Mouse (Mus musculus) heart, adult 9 months (tissue): ENCODE data around the gene Lrmda.

ENCODE experiments used
- DNase-seq, 2 experiments: peaks; one replicate each; pipeline ENCODE4 v3.0.0; 2022; ENCODE audit warnings: low spot score in 2 of 2

The Lrmda gene

DNA sequence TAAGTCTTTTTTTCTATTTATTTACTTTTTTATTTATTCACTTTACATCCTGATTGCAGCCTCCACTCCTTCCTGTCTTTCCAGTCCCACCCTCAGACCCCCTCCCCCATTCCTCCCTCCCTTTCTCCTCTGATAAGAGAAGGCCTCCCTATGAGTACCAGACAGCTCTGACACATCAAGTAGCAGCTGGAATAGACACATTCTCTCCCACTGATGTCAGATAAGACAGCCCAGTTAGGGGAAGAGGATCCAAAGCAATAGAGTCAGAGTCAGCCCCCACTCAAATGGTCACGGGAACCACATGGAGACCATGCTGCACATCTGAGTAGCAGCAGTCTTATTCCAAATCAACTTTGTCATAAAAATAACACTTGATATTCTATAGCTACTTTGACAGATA, 700.5 kb downstream of the Lrmda start:
- DNase-seq, result no peak

DNA sequence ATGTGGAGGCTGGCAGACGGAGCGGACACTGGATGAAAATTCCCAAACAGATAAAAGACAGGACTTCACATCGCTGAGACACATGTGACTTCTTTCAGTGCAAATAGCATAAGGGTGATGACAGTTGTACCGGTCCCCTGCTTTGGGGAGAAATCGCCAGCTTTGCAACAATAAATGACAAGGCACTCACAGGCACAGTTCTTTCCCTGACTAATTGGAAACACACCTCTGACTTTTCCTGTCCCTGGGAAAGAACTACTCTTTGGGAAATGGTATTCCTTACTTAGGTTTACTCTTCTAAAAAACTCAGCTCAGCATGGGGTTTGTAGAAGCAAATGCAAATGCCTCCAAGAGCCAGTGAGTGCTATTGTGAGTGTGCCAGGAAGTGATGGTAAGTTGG, 702.3 kb downstream of the Lrmda start:
- DNase-seq, result no peak

DNA sequence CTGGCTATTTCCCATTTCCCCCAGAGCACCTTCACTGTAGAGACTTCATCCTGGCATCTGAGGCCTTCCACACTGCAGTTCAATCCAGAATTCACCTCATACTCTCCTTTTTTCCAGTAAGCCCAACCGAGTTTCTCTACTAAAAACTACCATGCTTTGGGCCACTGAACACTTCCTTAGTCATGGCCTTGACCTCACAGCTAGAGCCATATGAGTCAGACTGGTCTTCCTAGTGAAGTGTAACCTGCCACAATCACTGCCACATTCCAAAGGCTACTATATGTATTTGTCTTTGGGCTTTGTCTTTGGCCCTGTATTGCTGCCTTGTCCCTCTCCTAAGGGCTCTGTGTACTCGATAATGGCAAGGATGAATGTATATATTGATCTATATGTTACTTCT, 708.0 kb downstream of the Lrmda start:
- no peak for DNase-seq

DNA sequence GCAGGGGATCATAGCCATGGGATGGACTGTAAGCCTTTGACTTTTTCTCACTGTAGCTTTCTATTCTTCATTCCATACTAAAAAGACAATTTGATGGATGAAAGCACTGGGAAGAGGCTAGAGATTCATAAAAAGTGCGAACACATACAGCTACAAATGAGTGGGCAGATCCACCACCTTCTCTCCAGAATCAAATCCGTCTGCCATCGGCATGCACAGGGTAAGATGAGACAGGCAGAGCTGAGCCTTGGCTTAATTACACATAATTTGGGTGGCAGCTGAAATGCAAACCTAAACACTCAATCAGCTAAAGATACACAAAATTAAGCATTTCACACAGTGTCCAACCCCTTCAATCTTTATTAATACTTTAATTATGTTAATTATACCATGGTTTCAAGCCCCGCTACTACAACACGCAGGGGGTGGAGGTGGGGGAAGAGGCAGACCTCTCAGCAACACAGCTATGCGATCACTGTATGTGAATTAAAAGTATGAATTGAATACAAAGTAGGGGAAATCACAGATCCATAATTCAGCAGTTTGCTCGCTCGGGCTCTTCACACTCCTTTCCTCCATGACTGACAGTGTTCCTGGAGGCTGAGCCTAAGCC, 709.2 kb downstream of the Lrmda start:
- DNase-seq, result no peak

DNA sequence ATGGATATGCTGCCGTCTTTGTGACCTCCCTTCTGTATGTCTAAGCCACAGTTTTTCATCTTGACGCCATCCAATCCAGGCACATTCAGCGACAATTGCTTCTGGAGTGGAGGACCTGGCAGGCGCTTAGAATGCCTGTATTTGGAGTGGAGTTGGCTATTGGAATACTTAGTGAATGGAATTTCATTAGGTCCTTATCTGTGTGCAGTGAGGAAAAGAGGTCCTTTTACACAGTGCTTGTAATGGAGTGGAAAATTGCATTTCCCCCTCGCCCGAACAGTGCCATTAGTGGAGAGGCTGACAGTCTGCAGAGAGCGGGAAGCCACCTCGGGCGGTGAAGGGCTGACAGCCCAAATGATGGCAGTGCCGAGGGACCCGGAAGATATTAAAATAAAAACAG, 719.1 kb downstream of the Lrmda start:
- no peak for DNase-seq

DNA sequence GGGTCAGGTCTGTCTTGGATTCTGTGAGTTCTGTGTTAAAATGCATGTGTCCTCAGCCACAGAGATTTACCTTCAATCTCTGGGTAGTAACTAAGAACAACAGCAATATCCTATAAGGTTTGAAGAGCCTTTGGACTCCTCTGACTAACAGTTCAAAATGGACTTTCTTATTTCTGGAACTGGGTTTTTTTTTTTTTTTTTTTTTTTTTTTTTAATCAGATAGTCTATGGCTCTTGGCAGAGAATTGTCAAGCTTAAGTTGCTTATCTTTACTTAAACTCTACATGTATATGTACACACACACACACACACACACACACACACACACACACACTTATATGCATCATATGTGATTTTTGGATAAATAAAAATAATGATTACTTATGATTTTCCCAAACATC, 723.0 kb downstream of the Lrmda start:
- DNase-seq, result no peak

DNA sequence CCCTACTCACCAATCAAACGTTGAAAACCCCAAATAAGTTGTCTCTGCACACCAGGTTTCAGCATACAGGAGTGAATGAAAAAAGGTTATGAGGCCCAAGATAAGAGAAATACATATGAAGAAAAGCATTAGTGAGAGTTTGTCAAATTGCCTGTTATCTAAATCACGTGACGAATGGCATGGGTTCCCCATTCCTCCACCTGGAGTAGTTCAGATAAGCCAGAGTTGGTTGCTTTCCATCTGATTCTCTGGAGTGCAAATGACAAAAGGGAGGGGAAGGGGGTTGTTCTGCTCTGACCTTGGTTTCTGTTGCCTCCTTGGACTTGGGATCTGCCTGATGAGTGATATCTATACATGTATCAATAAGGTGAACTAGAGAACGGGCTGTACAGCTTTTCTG, 723.8 kb downstream of the Lrmda start:
- DNase-seq, result no peak

DNA sequence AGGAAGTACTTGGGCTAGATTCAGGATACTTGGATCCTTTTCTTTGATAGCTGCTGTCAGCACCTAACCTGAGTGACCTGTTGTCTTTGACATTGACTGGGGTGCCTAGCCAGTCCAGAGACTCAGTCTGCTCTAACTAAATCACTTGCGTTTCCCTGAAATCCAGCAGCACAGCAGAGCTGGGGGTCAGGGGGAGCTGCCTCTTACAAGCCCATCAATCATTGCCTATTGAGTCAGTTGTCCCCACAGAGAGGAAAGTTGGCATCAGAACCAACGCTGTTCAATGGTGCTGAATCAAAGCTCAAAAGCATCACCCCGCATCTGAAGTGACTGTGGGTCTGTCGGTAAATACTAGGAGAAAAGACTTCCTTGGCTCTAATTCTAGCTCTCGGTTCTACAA, 725.2 kb downstream of the Lrmda start:
- no peak for DNase-seq

DNA sequence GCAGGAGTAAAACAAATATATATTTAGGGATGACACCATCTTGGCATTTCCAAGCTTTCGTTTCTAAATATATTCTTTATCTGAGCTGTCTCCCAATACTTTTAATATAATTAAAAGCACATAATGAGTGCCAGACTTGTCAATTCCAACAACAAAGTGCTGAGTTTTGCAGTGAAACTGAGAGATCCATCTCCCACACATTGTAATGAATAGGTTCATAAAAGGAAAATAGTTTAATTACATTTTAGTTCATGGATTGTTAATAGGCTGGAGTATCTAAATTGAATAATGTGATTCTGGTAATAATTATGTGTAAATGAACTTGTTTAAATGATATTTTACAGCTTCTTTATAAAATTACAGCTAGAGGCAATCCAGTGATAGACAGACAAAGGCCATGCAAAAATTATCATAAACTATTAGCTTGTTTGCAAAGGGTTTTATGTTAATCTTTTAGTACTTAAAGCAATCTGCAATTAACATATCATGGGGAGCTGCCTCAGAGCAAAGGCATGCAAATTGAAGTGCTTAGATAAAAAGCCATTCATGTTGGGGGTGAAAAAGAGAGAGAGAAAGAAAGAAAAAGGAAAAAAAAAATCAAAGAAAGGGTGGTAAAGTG, 725.9 kb downstream of the Lrmda start:
- DNase-seq, result no peak

DNA sequence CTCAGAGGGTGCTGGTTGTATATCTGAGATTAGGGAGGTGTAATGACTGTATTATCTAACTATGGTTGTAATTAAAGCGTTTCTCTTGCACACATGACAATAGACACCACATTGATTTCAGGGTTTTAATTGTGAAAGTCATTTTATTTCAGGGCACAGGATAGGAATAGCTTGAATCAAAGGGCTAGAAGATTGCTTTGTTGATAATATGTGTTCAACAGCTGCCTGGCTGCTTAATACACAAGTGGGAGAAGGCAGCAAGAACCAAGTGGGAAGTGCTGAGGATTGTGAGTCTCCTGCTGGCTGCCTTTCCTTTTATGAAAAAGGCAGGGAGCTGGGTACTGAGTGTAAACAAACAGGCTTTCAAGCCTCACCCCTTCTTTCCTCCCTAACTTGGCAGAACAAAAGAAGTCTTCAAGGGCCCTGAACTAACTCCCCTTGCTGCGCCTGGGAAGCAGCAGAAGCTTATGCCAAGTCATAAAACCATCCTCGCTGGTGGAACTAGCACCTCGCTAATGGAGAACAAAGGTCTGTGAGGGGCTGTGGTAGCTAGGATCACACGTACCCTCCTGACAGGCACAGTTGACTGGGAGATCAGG, 726.5 kb downstream of the Lrmda start:
- peak in 1 of 2 experiments; percentile 16 for DNase-seq

DNA sequence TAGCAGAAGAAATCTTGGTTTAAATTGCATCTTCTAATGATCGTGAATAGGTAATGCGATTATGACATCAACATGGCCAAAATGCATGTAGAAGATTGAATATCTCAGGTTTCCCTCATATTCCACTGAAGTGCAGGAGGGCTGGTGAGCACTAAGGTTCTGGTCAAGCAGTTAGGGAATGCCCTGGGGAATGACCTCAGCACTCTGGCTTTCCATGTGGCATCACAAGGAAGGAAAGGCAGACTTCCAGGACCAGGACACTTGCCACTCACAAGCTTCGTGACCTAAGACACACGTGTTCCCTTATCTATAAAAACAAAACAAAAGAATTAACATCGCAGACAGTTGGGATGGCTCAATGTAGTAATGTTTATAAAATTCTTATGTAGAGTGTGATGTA, 728.3 kb downstream of the Lrmda start:
- no peak for DNase-seq

DNA sequence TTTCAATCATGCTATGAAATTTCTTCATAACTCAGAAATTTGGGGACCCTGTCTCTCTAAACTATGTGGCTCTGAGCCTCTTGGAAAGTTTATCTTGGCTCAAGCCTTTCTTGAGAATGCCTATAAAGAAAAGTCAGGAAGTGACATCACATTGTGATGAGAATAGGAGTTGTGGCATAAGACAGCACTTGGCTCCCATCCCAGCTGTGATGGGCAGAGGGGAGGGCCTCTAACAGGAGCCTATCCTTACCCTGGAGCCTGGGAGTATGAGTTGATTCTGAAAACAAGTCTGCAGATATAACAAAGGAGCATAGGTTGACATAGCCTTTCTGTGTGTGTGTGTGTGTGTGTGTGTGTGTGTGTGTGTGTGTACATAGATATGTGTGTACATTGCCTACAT, 730.9 kb downstream of the Lrmda start:
- peak in 1 of 2 experiments; percentile 8 for DNase-seq

DNA sequence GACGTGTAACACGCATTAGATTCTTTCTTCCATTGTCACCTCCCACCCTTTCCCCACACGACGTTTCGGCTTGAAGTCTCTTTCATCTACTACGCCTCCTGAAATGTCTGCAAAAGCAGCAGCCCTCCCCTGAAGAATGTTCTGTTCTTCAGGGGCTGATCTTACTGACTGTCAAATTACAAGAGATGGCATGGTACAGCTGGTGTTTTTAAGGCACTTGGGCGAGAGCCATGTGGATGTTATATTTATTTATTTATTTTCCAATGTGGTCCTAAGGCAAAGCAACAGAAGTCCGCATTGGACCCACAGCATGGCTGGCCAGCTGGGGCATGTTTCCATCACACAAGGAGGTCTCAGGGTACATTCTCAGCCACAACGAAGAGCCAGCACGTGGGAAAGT, 731.8 kb downstream of the Lrmda start:
- DNase-seq, result no peak

DNA sequence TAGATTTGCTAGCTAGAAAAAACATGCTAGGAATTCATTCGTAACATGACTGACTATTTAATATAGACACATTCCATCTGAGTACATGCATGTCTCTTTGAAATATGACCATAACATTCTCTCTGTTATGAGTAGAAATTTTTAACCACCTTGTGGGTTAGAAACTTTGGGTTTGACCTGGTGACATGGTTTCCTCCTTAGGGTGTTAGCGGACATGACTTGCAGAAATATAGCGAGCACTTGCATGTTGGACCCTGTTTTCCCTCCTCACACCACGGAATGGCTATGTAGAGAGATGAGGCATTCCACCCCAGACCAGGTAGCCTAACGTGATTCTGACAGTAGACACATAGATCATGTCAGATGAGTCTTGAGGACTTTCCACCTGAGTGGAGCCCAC, 735.1 kb downstream of the Lrmda start:
- no peak for DNase-seq

DNA sequence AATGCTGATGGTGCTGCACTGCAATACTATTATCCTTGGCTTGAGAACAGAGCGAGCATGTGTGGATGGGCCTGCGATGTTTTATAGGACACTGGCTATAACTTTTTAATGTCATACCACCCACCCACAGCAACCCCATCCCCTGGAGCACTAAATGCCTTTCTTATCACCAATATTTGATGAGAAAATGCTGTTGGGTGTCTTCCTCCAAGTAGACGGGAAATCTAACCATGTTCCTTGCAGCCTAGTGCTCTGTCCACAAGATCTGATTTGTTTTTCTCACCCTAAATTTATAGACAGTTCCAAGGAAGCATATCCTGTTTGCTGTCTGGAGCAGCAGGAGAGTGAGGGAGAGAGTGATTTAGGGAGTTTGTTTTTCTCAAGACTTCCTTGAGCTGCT, 738.0 kb downstream of the Lrmda start:
- no peak for DNase-seq

DNA sequence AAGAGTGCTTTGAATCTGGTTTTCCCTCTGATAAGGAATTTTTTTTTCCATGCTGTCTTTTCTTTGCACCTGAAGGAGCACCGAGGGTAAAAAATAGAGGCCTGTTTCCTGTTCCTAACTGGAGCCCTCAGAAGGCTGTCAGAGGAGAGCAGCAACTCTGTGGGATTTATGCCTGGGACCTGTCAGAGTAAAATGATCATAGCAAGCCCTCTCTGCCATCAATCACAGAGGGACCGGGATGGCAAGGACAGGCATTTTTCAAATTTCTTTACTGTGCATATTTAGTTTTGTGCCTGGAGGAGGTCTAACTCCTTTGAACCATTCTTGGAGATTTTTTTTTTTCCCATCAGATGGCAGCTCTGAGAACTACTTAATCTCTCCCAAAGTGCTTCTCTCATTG, 739.7 kb downstream of the Lrmda start:
- no peak for DNase-seq

DNA sequence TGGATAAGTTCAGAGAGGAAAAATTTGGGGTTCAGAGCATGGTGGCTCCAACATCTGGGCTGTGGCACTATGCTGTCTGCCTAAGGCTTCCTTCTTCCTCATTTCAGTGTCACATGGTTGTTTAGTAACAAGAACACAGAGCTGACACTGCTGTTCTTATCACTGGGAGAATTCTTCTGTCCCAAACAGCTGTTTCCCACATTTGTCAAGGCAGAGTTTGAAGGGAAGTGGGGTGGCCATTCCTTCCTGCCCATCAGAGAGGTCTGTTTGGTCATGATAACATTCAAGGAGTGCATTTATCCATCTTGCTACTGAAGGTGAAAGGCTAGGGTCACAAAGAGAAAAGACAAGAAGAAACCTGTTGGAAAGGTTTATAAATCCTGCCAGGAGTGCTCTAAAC, 740.2 kb downstream of the Lrmda start:
- peak; percentile 57 to 85 for DNase-seq

DNA sequence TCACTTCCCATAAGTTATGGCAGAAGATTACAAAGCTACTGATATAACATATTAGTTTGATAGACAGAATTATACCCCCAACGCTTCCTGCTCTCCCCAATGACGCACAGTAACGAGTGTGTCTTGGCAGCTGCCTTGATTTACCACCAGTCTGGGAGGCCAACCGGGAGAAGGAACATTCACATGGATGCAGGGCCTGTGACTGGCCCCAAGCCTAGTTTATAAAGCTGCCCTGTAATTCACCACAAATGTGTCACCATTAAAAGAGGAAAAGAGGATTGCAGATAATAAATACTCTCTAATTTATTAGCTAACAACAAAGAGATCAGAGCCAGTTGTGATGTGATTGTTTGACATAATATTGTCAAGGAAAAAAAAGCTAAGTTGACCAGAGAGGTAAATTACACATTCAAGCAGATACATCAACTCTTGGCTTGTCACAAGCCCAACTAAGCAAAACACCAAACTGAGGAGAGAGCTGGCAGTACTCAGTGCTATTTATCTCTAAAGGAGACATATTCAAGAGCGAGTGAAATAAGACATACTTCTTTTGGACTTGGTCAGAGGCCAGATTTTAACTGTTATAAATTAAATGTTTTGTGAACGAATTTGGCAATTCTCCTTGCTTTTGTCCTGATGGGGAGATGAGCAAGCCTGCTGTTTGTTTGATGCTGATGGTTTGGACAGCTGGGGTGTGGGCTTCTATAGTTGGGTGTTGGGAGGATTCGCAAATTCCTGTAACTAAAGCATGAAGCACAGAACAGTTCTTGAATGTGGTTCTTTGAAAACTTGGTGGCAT, 740.9 kb downstream of the Lrmda start:
- peak in 1 of 2 experiments; percentile 27 for DNase-seq

DNA sequence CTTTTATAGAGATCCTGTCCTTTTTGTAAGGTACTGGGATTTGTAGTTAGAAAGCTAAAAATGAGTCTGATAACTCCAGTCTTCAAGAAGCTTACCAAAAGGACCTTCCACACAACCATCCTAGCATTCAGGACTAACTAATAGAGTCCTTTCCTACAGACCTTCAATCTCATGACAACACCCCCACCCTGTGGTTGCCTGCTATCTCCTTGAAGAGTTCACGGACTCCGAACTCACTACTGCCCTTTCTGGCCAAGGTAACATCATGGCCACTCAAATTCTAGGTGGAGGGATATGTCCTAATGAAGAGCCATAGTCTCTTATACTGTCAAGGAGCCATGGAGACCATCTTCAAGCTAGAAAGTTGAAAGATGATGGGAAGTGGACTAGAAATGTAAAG, 762.2 kb downstream of the Lrmda start:
- peak in 1 of 2 experiments; percentile 15 for DNase-seq

DNA sequence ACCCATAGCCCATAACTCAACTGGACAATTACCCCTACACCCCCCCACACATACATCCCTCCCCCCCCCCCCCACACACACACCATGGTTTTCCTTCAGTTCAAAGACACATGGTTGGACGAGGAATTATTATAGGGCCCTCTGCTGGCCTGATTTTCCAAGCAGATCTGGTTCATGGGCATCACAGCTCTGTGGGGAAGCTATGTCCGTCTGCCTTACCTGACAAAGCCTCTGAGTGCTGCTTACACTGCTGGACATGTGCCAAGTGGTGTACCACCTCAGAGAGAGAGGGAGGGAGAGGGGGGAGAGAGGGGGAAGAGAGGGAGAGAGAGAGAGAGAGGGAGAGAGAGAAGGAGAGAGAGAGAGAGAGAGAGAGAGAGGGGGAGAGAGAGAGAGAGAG, 762.9 kb downstream of the Lrmda start:
- no peak for DNase-seq

DNA sequence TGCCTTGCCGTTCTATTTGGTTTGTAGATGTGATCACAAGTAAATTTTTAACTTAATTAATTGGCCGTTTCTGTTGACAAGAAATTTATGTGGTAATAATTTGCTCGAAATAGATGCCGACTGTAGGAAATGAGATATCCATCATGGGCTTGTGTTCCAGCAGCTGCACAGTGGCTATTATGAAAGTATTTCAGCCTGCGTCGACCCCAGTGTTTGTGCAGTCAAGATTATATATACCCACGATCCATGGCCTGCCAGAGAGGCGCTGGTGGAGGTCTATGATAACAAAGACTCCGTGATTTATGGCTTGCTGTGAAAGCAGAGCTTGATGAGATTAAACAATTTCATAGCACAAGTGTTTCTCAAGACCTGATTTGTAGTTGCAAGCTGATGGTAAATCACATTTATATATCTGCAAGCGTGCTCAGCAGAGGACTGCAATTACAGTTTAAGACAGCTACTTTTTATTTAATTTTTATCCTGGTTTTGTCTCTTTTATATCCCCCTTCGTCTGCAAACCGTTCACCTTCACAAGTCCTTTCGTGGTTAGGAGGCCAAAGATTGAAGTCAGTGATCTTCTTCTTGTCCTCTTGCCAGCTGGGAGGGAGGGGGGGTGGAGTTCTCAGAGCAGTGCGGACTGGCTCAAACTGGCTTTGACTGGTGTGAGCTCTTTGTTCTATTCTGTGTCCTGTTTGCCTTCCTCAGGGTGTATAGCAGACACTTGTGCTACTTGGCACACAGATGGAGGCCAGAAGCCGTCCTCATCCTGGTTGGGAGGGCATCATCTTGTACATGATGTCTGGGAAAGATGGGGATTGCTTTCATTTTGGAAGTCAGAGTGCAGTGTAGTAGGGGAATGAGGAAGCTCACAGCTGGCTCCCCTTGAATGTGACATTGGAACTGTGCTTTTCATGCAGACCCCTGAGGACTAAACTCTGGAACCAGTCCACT, 764.0 kb downstream of the Lrmda start:
- DNase-seq, result no peak

DNA sequence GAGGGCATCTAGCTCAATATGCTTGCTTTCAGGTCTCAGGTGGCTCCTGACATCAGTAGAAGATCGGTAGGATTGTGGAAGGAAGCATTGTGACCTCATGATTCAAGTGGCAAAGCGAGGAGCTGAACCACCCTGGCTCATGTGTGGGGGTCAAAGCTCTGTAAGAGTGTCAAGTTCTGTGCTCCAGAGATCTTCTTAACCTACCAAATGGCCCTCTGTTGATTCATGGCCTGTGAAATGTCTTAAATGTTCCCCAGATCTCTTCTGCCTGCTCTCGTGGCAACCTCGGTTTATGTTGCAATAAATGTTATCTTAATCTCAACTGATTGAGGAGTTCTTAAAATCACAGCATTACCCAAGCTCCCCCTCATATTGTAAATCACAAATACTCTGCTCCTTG, 780.5 kb downstream of the Lrmda start:
- no peak for DNase-seq
